Mouse (Mus musculus): ENCODE results near the gene Rab40c.
A peak's percentile ranks its signal among the peaks of the same experiment; 100 is the strongest.

The Rab40c gene

DNA sequence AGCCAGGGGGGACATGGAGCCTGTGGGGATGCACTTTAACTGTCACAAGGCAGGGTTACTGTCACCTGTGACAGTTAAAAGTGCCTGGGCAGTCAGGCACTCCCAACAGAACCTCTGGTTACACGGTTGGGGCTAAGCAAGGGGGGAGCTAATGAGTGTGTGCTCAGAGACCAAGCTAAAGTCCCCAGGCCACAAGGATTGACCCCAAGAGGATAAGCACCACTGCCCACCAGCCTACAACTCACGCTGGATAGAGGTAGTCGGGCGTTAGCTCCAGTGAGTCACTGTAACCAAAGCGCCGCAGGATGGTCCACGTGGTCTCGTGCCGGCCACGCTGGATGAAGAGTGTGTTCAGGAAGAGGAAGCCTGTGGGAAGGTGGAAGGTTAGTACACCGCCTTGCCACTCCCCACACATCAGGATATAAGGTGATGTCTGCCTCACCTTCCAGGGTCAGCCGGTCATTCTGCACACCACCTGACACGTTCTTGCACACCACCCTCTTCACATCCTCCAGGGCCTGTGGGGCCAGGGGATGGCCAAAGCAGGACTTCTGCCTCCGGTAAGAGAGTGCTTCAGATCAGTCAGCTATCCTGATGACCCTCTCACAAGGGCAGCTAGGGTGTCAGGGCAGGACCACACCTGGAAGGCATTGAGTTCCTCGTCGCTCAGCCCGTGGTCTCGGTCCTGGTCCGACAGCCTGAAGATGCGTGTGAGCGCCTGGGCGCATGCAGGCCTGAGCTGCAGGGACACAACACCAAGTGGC is 78.2 kb downstream of the Rab40c start, which contains the start of gene Gm20683:
Gene Gm20683 (minus strand): TSS at position 647 of the 764 bp plus-strand sequence.
- DNase-seq = no peak

- DNase-seq = no peak
Measured at GRCm38 (mm10) chr17:25840519-25840918, 79.0 kb downstream of the Rab40c start.

- no peak for DNase-seq
Measured at GRCm38 (mm10) chr17:25839455-25840235, 79.9 kb downstream of the Rab40c start.

- DNase-seq = no peak
Measured at GRCm38 (mm10) chr17:25838904-25839303, 80.6 kb downstream of the Rab40c start.

GRCm38 (mm10) chr17:25837533-25837932 is 82.0 kb downstream of the Rab40c start:
- no peak for DNase-seq

GRCm38 (mm10) chr17:25837076-25837410 is 82.5 kb downstream of the Rab40c start, which contains the start of gene Rhbdl1:
Rhbdl1 (minus strand) TSS chr17:25837295.
- peak; percentile 87 for DNase-seq

- DNase-seq = no peak
Measured at GRCm38 (mm10) chr17:25836397-25837075, 83.0 kb downstream of the Rab40c start.

GRCm38 (mm10) chr17:25835816-25836215 is 83.7 kb downstream of the Rab40c start:
- no peak for DNase-seq

DNA sequence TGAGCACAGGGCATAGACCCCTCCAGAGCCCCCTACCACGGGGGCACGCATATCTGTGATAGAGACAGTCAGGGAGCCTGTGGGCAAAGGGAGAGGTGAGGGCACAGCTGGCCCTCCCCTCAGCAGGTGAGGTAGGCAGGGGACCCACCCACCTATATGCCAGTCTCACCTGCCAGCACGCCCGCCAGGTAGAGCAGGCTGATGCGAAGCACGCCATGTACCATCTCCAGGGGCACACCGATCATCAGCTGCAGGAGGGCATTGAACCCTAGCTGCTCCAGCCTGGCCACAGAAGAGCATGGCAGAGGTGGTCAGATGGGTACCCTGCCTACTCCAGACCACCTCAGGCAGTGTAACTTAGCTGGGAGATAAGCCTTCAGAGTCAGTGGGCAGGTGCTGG is 84.2 kb downstream of the Rab40c start:
- DNase-seq = no peak

- DNase-seq = no peak
Measured at GRCm38 (mm10) chr17:25834595-25835222, 84.8 kb downstream of the Rab40c start.

GRCm38 (mm10) chr17:25833961-25834594 is 85.4 kb downstream of the Rab40c start:
- DNase-seq = no peak

- DNase-seq = peak; percentile 83
Measured at GRCm38 (mm10) chr17:25833291-25833663, 86.2 kb downstream of the Rab40c start, which contains the start of gene Stub1. Stub1 (minus strand) TSS chr17:25833404.

GRCm38 (mm10) chr17:25832436-25833290 is 86.9 kb downstream of the Rab40c start:
- peak; percentile 97 for DNase-seq

All from right cerebral cortex, postnatal 14 days (tissue).